Mouse (Mus musculus) urinary bladder, adult 18-20 months (tissue): ENCODE measurements around the gene Prss46.
"Not testable (repeated sequence)": the region's sequence is repeated elsewhere in the genome, so short reads cannot be mapped to it uniquely, and the experiment has no call there.

Experiments
- DNase-seq, 2 experiments: peaks; one replicate each; pipeline ENCODE4 v3.0.0; 2022; ENCODE audit warnings: low spot score in 2 of 2, mixed read lengths in 2 of 2

Prss46 gene

DNA sequence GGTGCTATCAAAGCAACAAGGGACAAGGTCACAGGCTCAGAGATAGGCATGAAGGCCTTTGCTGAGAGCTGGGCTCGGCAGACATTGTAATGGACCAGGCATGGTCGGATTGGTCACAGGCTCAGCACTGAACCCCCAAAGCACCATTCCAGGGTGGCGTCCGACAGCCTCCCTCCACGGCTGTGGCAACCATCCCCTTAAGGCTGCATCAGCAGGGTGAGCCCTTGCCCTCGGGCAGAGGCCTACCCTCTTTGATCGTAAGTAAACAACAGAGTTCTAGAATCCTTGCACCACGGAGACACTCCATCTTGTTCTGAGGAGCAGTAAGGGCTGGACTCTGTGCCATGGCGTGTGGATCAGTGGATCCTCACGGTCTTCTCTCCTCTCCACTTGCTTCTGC lies at the start of gene Prss46:
Gene Prss46 (plus strand): TSS at position 301 of the 400 bp plus-strand sequence.
- DNase-seq, result no peak

- no peak for DNase-seq
Observed at GRCm38 (mm10) chr9:110797013-110797412, 47.3 kb upstream of the Prss46 start.

DNA sequence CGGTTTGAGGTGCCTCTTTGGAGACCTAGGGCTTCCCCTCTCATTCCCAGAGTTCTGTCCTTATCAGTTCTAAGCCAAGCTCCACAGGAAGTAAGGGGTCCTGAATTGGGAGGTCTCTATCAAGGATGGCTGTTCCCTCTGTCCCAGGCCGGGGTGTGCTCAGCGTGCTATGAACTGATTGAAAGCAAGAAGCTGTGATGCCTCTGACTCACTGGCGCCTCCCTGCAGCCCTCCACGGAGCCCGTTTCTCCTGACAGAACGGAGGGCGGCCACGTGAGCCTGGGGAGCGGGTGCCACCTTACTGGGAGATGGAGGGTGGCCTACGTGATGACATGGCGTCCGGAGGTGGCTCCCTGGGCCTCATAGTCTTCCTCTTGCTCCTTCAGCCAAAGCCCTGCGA lies 46.4 kb upstream of the Prss46 start, which contains the start of gene Prss42:
Gene Prss42 (plus strand): TSS at position 301 of the 400 bp plus-strand sequence.
- DNase-seq, result no peak

GRCm38 (mm10) chr9:110800834-110801479 lies 43.3 kb upstream of the Prss46 start:
- no peak for DNase-seq

GRCm38 (mm10) chr9:110803294-110803693 lies 41.0 kb upstream of the Prss46 start:
- no peak for DNase-seq

- DNase-seq, result no peak
Observed at GRCm38 (mm10) chr9:110810051-110810450, 34.3 kb upstream of the Prss46 start.

DNA sequence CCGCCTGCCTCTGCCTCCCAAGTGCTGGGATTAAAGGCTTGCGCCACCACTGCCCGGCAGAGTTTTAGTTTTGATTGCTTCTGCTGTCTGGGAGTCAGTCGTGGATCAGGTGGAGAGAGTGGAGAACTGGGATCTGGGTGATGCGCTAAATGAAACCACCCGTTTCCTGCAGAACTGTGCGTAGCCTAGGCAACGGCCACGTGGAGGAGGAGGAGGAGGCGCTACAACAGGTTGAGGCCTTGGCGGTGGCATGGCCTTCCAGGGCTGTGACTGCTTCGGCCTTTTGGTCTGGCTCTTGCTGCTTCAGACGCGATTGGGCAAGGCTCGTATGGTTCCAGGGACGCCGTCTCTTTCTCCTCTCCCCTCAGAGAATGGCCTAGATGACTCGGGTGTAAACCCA lies 30.5 kb upstream of the Prss46 start, which contains the start of gene Prss44:
Gene Prss44 (plus strand): TSS at position 206 of the 400 bp plus-strand sequence.
- no peak for DNase-seq

GRCm38 (mm10) chr9:110820546-110820945 lies 23.8 kb upstream of the Prss46 start:
- not testable (repeated sequence) for DNase-seq

- DNase-seq, result no peak
Observed at GRCm38 (mm10) chr9:110821436-110821835, 22.9 kb upstream of the Prss46 start.

DNA sequence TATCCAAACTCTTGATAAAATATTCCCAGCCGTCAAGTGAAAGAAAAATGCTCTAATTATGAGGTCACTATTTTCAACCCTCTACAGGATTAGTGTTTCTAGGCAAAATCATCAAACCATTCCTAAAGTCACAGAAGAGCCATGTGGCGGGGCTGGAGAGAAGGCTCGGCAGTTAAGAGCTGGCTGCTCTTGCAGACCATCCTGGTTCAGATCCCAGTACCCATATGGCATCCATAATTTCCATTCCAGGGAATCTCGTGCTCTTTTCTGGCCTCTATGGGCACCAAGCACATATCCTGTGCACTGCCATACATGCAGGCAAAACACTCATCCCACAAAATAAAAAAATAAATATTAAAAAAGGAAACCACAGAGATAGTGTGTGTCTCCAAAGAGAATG lies 18.9 kb upstream of the Prss46 start:
- no peak for DNase-seq

- DNase-seq, result no peak
Observed at GRCm38 (mm10) chr9:110825832-110826231, 18.5 kb upstream of the Prss46 start.

GRCm38 (mm10) chr9:110826390-110826789 lies 17.9 kb upstream of the Prss46 start, which contains the start of gene Prss43:
TSS of gene Prss43 (plus strand) at chr9:110826690.
- DNase-seq, result no peak

DNA sequence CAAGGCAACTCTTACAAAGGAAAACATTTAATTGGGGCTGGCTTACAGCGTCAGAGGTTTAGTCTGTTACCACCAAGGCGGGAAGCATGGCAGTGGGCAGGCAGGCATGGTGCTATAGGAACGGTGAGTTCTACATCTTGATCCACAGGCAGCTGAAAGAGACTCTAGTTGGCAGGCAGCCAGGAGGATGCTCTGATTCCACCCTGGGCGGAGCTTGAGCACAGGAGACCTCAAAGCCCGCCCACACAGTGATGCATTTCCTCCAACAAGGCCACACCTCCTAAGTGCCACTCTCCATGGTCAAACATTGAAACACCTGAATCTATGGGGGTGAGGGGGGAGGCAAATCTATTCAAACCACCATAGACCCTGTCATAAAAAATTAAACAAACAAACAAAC lies 11.3 kb upstream of the Prss46 start:
- no peak for DNase-seq

- DNase-seq, result no peak
Observed at GRCm38 (mm10) chr9:110834411-110834810, 9.9 kb upstream of the Prss46 start, which contains the start of gene Prss45. TSS of gene Prss45 (plus strand) at chr9:110834588.

DNA sequence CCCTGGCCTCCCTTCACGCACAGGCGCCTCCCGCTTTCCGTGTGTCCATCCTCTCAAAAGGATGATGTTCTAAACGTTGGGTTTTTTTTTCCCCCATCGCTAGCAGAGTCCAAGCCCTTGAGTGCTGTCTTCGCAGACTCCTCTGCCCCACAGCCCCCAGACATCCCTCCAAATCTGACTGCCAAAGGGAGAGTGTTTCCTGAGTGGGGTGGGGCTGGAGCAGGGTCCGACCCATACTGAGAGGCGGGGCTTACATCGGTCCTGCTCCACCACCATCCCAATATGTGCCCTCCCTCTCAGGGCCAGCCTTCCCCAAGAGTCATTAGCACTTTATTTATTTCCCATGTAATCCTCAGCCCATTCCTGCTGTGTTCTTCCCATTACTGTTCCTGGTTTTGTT lies 9.3 kb upstream of the Prss46 start:
- DNase-seq, result no peak

GRCm38 (mm10) chr9:110836112-110836511 lies 8.2 kb upstream of the Prss46 start:
- no peak for DNase-seq

GRCm38 (mm10) chr9:110840905-110841304 lies 3.4 kb upstream of the Prss46 start:
- DNase-seq, result no peak

GRCm38 (mm10) chr9:110841438-110841837 lies 2.9 kb upstream of the Prss46 start:
- DNase-seq, result no peak

GRCm38 (mm10) chr9:110849162-110849561 lies 4.9 kb downstream of the Prss46 start:
- DNase-seq, result no peak

DNA sequence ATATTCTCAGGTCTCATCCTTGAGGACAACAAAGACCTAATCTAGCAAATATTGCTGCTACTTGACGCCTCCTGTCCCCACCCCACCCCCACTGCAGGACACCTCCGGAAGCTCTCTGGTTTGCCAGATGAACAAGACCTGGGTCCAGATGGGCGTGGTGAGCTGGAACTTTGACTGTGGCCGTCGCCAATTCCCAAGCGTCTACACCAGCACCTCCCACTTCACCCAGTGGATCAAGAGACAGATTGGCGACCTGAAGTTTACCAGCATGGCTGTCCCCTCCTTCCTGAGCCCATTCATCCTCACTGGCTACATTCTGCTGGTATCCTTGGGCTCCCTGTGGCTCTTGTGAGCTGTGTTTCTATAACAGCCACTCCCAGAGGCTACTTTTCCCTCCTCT lies 11.6 kb downstream of the Prss46 start:
- no peak for DNase-seq

DNA sequence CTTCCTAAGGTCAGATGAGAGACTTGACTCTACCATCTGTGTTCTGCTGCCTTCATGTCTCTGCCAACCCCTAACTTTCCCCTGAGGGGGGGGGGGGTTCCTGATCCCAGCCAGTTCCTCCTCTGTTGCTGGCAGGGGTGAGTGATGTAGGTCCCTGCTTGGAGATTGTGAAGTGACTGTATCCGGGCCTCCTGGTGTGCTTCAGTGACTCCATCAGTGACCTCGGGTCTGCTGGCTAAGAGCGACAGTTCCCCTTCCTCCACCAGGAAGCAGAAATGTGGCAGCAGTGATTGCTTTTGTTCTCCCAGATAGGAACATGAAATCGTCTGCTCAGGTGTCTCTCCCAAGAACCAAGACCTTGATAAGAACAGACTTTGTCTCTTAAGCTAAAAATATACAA lies 12.6 kb downstream of the Prss46 start:
- no peak for DNase-seq

DNA sequence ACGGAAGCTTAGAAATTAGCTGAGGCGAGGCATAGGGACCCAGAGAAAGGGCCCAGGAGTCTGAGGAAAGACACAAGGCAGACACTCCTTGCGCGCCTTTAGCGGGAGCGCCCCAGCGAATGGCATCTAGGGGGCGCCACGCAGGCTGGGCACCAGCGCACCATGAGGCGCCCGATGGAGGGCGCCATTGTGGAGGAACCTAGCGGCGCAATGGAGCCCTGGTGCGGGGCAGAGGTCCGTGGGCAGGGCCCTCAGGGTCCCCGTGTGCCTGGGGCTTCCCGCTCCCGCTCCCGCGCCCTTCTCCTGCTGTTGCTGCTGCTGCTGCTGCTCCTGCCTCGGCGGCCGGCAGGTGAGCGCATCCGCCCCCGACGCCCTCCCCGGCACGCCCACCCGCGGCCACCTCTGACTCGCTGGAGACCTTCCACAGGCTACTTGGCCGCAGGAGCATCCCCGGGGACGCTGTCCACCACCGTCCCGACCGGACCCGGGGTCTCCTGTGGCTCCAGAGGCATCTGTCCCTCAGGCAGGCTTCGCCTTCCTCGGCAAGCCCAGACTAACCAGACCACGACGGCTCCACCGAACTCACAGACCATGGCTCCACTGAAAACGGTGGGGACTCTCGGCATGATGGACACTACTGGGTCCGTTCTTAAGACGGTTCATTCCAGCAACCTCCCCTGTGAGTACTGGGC lies 13.6 kb downstream of the Prss46 start, which contains the start of gene Prss50:
Gene Prss50 (plus strand): TSS at position 187 of the 692 bp plus-strand sequence.
- no peak for DNase-seq

DNA sequence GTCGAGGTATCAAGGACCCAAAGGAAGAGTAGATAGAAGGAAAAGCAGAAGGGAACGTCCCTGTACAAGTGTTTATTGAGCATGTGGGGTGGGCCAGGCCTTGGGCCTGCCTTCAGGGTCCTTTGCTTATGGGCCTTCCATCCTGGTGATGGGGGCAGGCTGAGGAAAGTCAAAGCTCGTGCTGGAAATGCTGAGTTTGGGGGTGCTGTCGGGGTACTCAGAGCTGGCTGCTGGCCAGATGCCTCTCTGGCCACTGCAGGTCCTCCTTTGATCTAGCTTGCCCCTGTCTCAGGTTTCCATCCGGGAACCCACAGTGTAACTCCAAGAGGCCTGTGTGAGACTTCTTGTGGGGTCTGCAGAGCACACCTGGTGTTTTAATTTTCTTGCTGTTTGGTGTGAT lies 14.2 kb downstream of the Prss46 start:
- no peak for DNase-seq
